Mouse (Mus musculus): ENCODE data around the gene Crtac1. TPM values are rescaled to one million over a fixed set of nuclear protein-coding genes. Genes with fewer than 3 reads are reported as not detected.
A peak's percentile ranks its signal among the peaks of the same experiment; 100 is the strongest.

The Crtac1 gene
- polyA plus RNA-seq, 1 experiment from 2014 or later, result 14.8 TPM

GRCm38 (mm10) chr19:42409856-42410255, 21.7 kb downstream of the Crtac1 start:
- ATAC-seq, result no peak
- Histone ChIP-seq H3K36me3 (no peaks in the 10 kb centered on the region), H3K4me3 (replicated peaks) (no peak overlapping the region), H3K27ac (peak overlapping the region; percentile 76; the same call in 1 of the 2 replicates), H3K4me1 (replicated peaks) (peaks cover 26% of the 10 kb centered on the region), H3K4me2 (replicated peaks) (peak overlapping the region; percentile 50; the same call in 1 of the 2 replicates), H3K9ac (replicated peaks) (no peak overlapping the region), H3K9me3 (no peaks in the 10 kb centered on the region), H3K27me3 (0 out of 2 replicates have a peak, but pooled peaks cover 6% of the 10 kb centered on the region)
- WGBS, result 25% methylated on average over 5 of the region's 5 CpGs

DNA sequence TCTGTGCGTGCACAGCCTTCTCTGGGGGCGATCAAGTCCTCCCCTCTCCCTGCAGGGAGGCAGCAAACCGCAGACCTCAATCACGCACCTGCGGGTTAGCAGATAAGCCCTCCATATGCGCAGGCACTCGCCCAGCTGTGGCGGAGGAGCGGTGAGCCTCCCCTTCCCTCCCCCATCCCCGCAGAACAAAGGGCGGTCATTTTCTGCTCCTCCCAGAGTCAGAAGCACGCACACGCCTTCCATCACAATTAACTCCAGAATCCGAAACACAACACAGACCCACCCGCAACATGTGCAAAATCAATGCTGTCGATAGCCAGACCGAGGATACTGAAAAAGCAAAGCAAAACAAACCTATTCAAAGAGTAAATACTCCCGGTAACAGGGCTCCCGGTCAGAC, 22.4 kb downstream of the Crtac1 start:
- H3K36me3 ChIP-seq, result no peaks in the 10 kb centered on the region
- peak overlapping the region; percentile 76 for H3K27ac ChIP-seq
- H3K9me3 ChIP-seq, result no peaks in the 10 kb centered on the region
- H3K4me3 ChIP-seq (replicated peaks), result peak overlapping the region; percentile 23
- 0 out of 2 replicates have a peak, but pooled peaks cover 6% of the 10 kb centered on the region for H3K27me3 ChIP-seq
- peaks cover 25% of the 10 kb centered on the region for H3K4me1 ChIP-seq (replicated peaks)
- under 1% methylated on average over 19 of the region's 19 CpGs for WGBS
- H3K4me2 ChIP-seq (replicated peaks), result peak overlapping the region; percentile 50
- H3K9ac ChIP-seq (replicated peaks), result peak overlapping the region; percentile 40
- ATAC-seq, result peak; percentile 84

GRCm38 (mm10) chr19:42404364-42404763, 27.2 kb downstream of the Crtac1 start:
- no peaks in the 10 kb centered on the region for H3K27me3 ChIP-seq
- H3K4me2 ChIP-seq (replicated peaks), result no peak overlapping the region
- H3K9ac ChIP-seq (replicated peaks), result no peak overlapping the region
- 90% methylated on average over 15 of the region's 15 CpGs for WGBS
- H3K27ac ChIP-seq, result no peak overlapping the region
- H3K9me3 ChIP-seq, result no peaks in the 10 kb centered on the region
- no peaks in the 10 kb centered on the region for H3K36me3 ChIP-seq
- H3K4me1 ChIP-seq (replicated peaks), result peaks cover 18% of the 10 kb centered on the region
- no peak overlapping the region for H3K4me3 ChIP-seq (replicated peaks)
- ATAC-seq, result no peak

DNA sequence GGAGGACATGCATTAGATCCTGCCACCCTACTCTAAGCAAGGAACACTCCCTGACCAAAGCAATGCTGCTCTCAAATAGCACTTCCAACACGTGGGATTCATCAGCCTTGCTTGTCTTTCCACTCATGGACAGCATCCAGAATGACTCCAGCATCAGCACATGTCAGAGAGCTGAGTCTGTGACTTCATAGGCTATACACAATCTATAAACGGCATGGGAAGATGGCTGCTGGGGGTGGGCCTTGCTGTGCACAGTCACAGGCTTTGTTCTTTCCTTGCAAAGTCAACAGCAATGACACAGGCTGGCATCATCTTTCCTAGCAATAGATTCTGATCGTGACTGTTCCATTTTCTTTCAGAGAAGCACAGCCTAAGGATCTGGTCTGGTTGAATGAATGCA, 31.6 kb downstream of the Crtac1 start:
- no peak overlapping the region for H3K27ac ChIP-seq

DNA sequence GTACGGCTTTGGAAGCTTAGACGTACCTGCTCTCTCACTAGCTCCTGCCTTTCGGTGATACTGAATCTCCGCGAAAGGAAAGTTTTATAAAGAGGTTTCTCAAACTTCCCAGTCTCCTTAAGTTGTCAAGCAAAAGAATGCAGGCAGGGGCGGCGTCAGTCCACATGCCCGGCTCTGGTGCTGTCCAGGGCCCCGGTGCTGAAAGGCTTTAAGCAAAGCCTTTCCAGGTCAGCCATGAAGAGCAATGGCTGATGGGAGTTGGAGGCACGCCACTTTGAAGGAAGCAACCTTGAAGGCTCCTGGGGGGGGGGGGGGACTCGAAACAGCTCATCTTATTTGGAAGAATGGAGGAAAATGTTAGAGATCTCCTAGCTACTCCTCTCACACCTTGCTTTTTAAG, 34.3 kb downstream of the Crtac1 start:
- Histone ChIP-seq H3K4me2 (replicated peaks) (no peak overlapping the region), H3K9me3 (no peaks in the 10 kb centered on the region), H3K36me3 (no peaks in the 10 kb centered on the region), H3K27me3 (no peaks in the 10 kb centered on the region), H3K4me1 (replicated peaks) (peaks cover 15% of the 10 kb centered on the region), H3K4me3 (replicated peaks) (no peak overlapping the region), H3K9ac (replicated peaks) (no peak overlapping the region), H3K27ac (no peak overlapping the region)
- ATAC-seq, result no peak
- 18% methylated on average over 11 of the region's 11 CpGs for WGBS

More for the DNA sequence above, 31.6 kb downstream of the Crtac1 start:
- Histone ChIP-seq H3K4me1 (replicated peaks) (peaks cover 6% of the 10 kb centered on the region), H3K4me2 (replicated peaks) (no peak overlapping the region), H3K9ac (replicated peaks) (no peak overlapping the region), H3K4me3 (replicated peaks) (no peak overlapping the region), H3K9me3 (no peaks in the 10 kb centered on the region), H3K36me3 (no peaks in the 10 kb centered on the region), H3K27me3 (no peaks in the 10 kb centered on the region)
- WGBS, result 72% methylated on average over 3 of the region's 3 CpGs
- ATAC-seq, result no peak

DNA sequence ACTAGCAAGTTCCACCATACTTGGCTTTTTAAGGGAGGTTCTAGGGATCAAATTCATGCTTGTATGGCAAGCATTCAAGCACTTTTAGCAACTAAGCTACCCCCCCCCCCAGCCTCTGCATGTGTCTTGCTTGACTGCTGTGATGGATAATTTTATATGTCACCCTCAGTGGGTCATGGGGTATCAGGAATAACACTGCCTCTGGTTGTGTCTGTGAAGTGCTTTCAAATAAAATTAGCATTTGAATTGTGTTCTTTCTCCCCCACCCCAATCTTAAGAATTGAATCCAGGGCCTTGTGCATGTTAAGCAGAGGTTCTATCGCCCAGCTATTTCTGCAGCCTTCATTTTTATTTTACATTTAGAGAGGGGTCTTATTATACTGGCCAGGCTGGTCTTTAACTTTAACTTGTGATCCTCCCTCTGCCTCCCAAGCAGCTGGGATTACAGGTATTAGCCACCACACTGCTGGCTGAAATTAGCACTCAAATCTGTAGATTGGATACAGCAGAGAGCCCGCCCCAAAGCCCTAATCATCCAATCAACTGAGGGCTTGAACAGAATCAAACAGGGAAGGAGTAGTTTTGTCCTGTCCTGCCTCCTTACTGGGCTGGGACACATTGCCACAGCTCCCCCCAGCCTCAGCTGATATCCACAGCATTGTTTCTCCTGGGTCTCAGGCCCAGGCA, 36.6 kb downstream of the Crtac1 start:
- peaks cover 20% of the 10 kb centered on the region for H3K4me1 ChIP-seq (replicated peaks)
- ATAC-seq, result no peak
- no peaks in the 10 kb centered on the region for H3K9me3 ChIP-seq
- H3K27ac ChIP-seq, result no peak overlapping the region
- H3K9ac ChIP-seq (replicated peaks), result no peak overlapping the region
- no peaks in the 10 kb centered on the region for H3K36me3 ChIP-seq
- H3K4me2 ChIP-seq (replicated peaks), result no peak overlapping the region
- WGBS, result 46% methylated on average over 2 of the region's 2 CpGs
- H3K4me3 ChIP-seq (replicated peaks), result no peak overlapping the region
- H3K27me3 ChIP-seq, result no peaks in the 10 kb centered on the region

DNA sequence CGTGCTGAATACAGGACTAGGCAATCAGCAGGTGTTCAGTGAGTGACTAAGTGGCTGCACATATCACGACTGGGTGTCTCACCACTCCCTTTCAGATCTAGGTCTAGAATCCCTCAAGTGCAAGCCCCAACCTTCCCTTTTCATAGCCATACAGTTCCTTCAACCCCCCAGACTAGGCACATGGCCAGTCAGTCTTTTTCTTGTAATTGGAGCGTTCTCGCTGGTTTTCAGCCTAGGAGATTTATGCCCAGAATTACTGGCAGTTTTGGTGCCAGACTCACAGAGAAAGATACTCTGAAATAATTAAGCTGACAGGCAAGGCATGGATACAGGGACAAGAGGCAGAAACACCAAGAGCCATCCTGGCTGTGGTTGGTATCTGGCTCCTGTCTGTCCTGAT, 37.7 kb downstream of the Crtac1 start:
- no peaks in the 10 kb centered on the region for H3K9me3 ChIP-seq
- no peak overlapping the region for H3K27ac ChIP-seq
- H3K4me2 ChIP-seq (replicated peaks), result no peak overlapping the region
- H3K4me1 ChIP-seq (replicated peaks), result peaks cover 20% of the 10 kb centered on the region
- 82% methylated on average over 4 of the region's 4 CpGs for WGBS
- H3K4me3 ChIP-seq (replicated peaks), result no peak overlapping the region
- no peaks in the 10 kb centered on the region for H3K36me3 ChIP-seq
- no peak overlapping the region for H3K9ac ChIP-seq (replicated peaks)
- H3K27me3 ChIP-seq, result no peaks in the 10 kb centered on the region
- no peak for ATAC-seq

- WGBS, result 88% methylated on average over 8 of the region's 8 CpGs
- Histone ChIP-seq H3K36me3 (no peaks in the 10 kb centered on the region), H3K27me3 (no peaks in the 10 kb centered on the region)
Measured at GRCm38 (mm10) chr19:42392094-42392493, 39.5 kb downstream of the Crtac1 start.

DNA sequence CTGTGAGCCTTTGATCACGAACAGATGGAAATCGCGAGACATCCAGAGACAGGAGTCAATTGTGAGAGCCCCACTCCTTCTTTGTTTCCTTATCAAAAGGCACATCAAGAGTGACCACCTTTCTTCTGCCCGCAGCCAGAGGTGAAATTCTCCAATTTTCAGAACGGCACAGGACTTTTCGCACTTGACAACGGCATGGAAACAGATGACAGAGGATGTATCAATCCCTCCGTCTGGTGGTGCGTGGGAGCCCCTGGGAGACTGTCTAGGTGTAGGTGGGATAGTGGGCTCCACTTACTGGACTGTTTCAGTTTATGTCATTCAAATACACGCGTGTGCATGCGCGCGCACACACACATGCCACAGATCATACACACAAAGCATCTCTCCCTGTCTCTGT, 42.0 kb downstream of the Crtac1 start:
- WGBS, result 79% methylated on average over 14 of the region's 14 CpGs
- no peak for ATAC-seq
- Histone ChIP-seq H3K4me1 (replicated peaks) (peaks cover 23% of the 10 kb centered on the region), H3K4me3 (replicated peaks) (no peak overlapping the region), H3K27ac (no peak overlapping the region), H3K4me2 (replicated peaks) (no peak overlapping the region), H3K9ac (replicated peaks) (no peak overlapping the region), H3K9me3 (no peaks in the 10 kb centered on the region), H3K27me3 (no peaks in the 10 kb centered on the region), H3K36me3 (no peaks in the 10 kb centered on the region)

More at GRCm38 (mm10) chr19:42392094-42392493, 39.5 kb downstream of the Crtac1 start:
- H3K4me2 ChIP-seq (replicated peaks), result no peak overlapping the region
- H3K4me3 ChIP-seq (replicated peaks), result no peak overlapping the region
- H3K9me3 ChIP-seq, result no peaks in the 10 kb centered on the region
- no peak overlapping the region for H3K9ac ChIP-seq (replicated peaks)
- peaks cover 20% of the 10 kb centered on the region for H3K4me1 ChIP-seq (replicated peaks)
- no peak for ATAC-seq
- no peak overlapping the region for H3K27ac ChIP-seq

DNA sequence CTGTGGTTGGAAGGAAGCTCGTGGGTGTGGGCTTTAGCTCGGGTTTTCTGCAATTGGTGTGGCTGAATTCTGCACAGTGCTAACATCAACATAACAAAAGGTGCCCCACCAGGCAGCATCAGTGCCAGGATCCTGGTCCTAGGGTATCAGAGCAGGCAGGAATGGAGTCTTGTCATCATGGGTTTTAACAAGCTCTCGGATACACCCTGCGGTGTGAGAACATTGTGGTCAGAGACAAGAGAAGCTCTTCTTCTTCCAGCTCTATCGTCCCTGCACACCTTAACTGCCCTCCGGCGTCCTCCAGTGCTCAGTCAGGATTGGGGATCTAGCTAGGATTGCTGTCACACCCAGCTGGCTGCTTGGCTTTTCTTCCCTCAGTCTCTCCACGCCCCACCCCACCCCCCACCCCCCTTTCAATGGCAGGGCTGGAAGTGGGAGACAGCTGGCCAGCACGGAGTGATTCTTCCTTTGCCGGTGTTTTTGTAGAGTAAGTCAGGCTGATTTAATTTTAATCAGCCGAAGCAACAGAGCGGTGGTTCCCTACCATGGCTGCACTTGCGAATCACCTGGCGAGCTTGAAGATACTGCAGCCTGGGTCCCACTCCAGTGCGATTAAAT, 46.5 kb downstream of the Crtac1 start:
- Histone ChIP-seq H3K27ac (peak overlapping the region; percentile 7; the same call in 1 of the 2 replicates), H3K9me3 (no peaks in the 10 kb centered on the region), H3K4me3 (replicated peaks) (peak overlapping the region; percentile 6; the same call in 1 of the 2 replicates), H3K27me3 (peaks cover 9% of the 10 kb centered on the region), H3K4me2 (replicated peaks) (peak overlapping the region; percentile 50), H3K9ac (replicated peaks) (peak overlapping the region; percentile 46; the same call in 1 of the 2 replicates), H3K4me1 (replicated peaks) (peaks cover 32% of the 10 kb centered on the region), H3K36me3 (no peaks in the 10 kb centered on the region)
- ATAC-seq, result peak; percentile 48
- WGBS, result 9% methylated on average over 15 of the region's 15 CpGs

- Histone ChIP-seq H3K4me2 (replicated peaks) (peak overlapping the region; percentile 55), H3K4me3 (replicated peaks) (peak overlapping the region; percentile 33), H3K9ac (replicated peaks) (peak overlapping the region; percentile 60; the same call in 1 of the 2 replicates), H3K27me3 (peaks cover 9% of the 10 kb centered on the region), H3K27ac (peak overlapping the region; percentile 59), H3K4me1 (replicated peaks) (peaks cover 35% of the 10 kb centered on the region), H3K36me3 (no peaks in the 10 kb centered on the region), H3K9me3 (no peaks in the 10 kb centered on the region)
- peak; percentile 57 for ATAC-seq
- WGBS, result under 1% methylated on average over 13 of the region's 13 CpGs
Measured at GRCm38 (mm10) chr19:42380981-42381373, 50.6 kb downstream of the Crtac1 start.

- WGBS, result under 1% methylated on average over 24 of the region's 26 CpGs
- peak overlapping the region; percentile 55 for H3K4me2 ChIP-seq (replicated peaks)
- peak overlapping the region; percentile 33 for H3K4me3 ChIP-seq (replicated peaks)
- peaks cover 9% of the 10 kb centered on the region for H3K27me3 ChIP-seq
- ATAC-seq, result peak; percentile 85
- no peaks in the 10 kb centered on the region for H3K36me3 ChIP-seq
- H3K27ac ChIP-seq, result peak overlapping the region; percentile 59
- H3K9ac ChIP-seq (replicated peaks), result peak overlapping the region; percentile 60; the same call in 1 of the 2 replicates
- H3K4me1 ChIP-seq (replicated peaks), result peaks cover 31% of the 10 kb centered on the region
- H3K9me3 ChIP-seq, result no peaks in the 10 kb centered on the region
Measured at GRCm38 (mm10) chr19:42380321-42380980, 51.1 kb downstream of the Crtac1 start.

Data from midbrain, embryonic 13.5 days (tissue).